Mouse (Mus musculus): ENCODE data around the gene Aes.

DNA sequence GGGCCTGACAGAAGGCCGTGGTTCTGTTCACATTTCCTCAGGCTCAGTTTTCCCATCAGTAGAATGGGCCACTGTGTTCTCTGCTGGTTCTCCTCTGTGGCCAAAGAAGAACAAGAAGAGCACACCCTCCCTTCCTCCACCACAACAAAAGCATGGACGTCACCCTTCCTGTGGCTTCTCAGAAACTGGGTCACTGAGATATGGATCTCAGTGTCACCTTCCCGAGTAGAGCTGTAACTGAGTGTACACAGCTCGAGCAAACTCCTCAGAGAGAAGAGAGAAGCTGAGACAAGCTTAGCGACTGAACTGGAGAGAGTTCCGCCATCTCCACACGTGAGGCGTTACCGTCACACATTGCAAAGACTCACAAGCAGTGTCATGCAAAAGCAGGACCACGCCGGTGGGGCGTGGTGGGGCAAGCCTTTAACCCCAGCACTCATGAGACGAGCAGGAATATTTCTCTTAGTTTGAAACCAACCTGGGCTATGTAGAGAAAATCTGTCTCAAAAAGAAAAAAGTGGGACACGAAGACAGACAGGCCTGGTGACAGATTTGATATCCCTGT lies 49.0 kb upstream of the Aes start:
- TF ChIP-seq POLR2A (IDR thresholded peaks at IDR 0.05; ENCODE audit: borderline replicate concordance, low read depth, low read length) (no peak), CTCF (IDR thresholded peaks at IDR 0.05; ENCODE audit: low read depth, low read length) (no peak)

Measured in bone marrow macrophage, adult 2 months (primary cell).